Mouse (Mus musculus): Measurements from ENCODE around the gene Mapk12. TPM values are rescaled to one million over a fixed set of nuclear protein-coding genes. Genes with fewer than 3 reads are reported as not detected.

The Mapk12 gene
- 34.4 TPM for polyA plus RNA-seq (2014; fragmentation: Illumina TruSeq; extraction: RNeasy Lipid Tissue Mini Kit (QIAGEN cat#74804); ENCODE audit: low read depth, low replicate concordance)

DNA sequence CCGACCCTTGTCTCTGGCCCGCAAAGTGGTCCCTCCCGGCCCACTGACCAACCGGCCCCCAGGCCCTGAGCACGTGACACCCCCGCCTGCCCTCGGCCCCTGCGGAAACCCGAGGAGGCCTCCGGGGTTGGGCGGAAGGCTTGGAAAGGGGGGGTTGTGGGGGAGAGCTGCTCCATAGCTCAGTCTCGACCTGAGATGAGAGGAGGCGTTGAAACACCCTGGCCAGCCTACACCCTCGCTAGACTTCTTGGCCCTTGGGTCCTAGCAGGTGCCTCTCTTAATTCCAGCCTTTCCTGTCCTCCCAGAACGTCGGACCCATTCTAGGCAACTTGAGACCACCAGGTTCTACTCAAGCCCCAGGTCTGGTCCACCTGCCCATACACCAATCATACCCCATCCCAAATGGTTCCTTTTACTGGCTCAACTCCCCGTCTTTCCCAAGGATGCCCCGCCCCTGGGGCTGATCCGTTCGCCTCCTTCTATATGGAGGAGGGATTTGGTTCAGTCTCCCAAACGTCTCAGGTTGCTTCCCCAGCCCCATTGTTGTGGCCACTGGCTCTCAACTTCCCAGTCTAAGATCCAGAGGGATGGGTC, at the start of gene Mapk12:
Mapk12 (minus strand) TSS at position 45 of the 594 bp plus-strand sequence.

GRCm38 (mm10) chr15:89180571-89181229, 40.2 kb upstream of the Mapk12 start, which contains the start of gene Plxnb2:
Gene Plxnb2 (minus strand): TSS chr15:89180788.

DNA sequence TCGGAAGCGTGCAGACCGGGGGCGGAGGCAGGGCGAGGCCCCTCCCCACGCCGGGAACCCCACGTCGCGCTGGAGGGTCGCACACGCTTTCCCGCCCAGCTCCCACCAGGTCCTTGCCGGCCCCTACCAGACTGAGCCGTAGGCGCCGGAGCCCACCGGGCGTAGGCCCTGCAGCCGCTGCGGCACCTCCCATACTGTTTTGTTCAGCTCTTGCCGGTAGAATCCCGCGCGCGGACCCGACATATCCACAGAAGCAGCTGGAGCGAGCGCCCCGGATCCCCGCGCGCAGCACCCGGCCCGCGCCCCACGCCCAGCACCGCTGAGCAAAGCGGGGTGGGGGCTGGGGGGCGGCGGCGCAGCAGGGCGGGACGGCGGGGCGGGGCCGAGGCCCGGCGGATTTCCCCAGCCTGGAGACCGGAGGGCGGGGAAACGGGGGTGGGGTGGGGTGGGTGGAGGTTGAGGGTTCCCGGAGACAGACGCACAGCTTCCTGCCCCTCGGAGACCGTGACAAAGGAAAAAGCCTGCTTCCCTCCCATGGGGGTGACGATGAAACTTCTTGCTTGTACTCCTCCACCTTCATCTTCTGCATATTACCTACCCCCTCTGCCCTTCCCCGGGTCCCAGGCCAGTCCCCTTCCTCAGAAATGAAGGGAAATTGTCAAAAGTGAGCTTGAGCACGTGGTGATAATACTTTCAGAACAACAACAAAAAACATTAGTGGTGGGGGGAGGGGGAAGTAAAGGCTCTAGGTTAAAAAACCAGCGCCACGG, 9.0 kb upstream of the Mapk12 start, which contains the start of gene Mapk11:
Mapk11 (minus strand) TSS at position 358 of the 770 bp plus-strand sequence.

DNA sequence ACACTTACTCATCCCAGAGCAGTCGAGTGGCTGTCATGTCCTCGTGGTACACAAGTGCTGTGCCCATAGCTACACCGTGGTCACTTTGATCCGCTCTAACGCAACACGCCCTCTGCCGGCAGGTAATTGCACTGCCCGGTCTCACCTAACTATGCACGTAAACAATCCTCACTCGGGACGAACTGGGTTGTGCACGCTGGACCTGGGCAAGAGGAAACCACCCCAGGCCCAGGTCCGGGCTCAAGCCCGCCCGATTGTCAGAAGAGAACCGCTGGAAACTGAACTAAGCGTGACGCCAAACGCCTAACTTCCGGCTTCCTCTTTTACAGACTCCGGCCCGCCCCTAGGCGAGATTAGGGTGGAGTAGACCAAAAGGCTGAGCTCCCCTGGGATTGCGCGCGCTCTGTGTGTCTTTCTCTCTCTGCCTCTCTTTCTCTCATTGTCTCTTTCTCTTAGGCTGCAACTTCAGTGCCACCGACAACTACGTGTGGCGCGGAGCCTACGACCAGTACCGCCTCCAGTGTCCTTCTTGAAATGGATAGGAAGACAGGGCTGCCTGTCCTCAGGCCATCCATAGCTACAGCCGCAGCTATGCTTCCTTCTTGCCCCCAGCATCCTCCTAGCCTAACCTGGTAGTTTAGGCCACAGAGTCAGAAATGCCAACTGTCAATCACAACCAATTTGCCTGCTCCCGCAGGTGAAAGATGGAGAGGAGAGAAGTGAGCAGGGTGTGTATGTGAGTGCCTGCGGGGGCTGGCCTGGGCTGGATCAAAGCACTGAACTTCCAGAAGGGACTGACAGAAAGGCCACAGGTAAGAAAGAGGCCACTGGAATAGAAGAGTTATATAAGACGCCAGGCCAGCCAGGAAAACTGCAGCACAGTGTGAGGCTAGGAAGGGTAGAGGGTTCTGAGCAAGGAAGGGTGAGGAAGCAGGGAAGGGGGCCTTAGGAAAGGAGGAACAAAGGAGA, 11.8 kb downstream of the Mapk12 start, which contains the start of gene Hdac10:
Hdac10 (minus strand) TSS at position 319 of the 969 bp plus-strand sequence.

DNA sequence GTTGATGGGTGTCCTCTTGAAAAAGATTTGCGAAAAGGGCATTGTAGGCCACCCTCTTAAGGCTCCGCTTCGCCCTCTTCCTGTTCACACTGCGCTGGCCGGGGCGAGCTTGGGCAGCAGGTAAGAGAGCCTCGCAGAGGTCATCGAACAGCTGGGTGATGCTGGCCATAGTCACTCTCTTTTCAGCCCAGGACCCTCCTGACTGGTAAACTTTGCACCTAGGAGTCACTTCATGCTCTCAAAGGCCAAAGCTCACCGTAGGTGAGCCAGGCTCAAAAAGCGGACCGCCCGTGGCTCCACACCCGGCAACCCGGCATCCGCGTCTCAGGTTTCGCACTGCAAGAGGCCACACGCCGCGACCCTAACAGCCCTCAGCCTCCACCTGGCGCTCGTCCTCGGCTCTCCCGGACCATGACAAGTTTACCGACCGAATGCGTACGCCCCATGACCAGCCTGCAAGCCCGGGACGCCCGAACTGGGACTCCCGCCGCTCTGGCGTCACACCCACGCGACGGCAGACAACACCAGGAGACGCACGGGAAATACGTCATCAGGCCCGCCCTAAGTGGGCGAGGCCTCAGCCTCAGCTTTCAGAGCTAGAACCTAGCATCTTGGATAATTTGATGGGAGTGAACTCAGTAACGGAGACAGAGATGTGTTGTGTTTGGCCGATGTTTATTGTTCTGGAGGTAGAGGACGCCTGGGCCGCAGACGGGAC, 17.7 kb downstream of the Mapk12 start, which contains the start of gene Tubgcp6:
Tubgcp6 (minus strand) TSS at position 464 of the 718 bp plus-strand sequence.

DNA sequence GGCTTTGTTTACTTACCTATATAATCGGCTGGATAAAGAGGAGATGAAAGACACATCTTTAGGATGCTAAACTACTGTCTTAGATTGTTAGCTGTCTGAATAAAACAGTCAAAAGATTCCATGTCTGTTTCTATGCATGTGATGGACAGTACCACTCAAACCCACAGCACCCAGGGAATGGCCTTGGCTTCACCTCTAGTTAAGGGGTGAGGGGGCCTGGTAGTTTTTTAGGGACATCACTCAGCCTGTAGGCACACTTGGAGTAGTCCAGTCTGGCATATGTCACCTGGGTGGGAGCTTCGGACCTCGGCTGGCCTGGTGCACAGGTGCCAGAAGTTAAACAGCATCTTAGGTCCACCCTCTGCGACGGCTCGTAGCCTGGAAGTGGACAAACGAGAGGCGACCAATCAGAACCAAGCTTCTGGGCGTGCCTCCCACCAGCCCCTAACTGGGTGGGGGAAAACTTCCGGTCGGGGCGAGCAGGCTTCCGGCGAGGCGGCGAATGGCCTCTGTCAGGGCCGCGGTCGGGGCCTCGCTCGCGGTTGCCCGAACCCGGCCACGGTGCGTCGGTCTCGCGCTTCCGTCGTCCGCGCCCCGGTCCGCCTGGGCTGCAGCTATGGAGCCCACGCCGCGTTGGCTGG, 51.8 kb downstream of the Mapk12 start, which contains the start of gene Selenoo:
Selenoo (plus strand) TSS at position 478 of the 641 bp plus-strand sequence.

Other genes starting within 250 kb of the Mapk12 start
- gene Ttll8, start 186.3 kb downstream of the Mapk12 start, polyA plus RNA-seq (2014; fragmentation: Illumina TruSeq; extraction: RNeasy Lipid Tissue Mini Kit (QIAGEN cat#74804); ENCODE audit: low read depth, low replicate concordance): not detected
- gene Mlc1, start 161.7 kb downstream of the Mapk12 start, polyA plus RNA-seq (2014; fragmentation: Illumina TruSeq; extraction: RNeasy Lipid Tissue Mini Kit (QIAGEN cat#74804); ENCODE audit: low read depth, low replicate concordance): not detected
- gene Mov10l1, start 157.8 kb downstream of the Mapk12 start, polyA plus RNA-seq (2014; fragmentation: Illumina TruSeq; extraction: RNeasy Lipid Tissue Mini Kit (QIAGEN cat#74804); ENCODE audit: low read depth, low replicate concordance): 68.0 TPM
- gene Panx2, start 81.0 kb downstream of the Mapk12 start, polyA plus RNA-seq (2014; fragmentation: Illumina TruSeq; extraction: RNeasy Lipid Tissue Mini Kit (QIAGEN cat#74804); ENCODE audit: low read depth, low replicate concordance): 1.3 TPM
- 42.8 TPM for gene Trabd, start 65.6 kb downstream of the Mapk12 start, polyA plus RNA-seq (2014; fragmentation: Illumina TruSeq; extraction: RNeasy Lipid Tissue Mini Kit (QIAGEN cat#74804); ENCODE audit: low read depth, low replicate concordance)
- gene Selenoo, start 51.6 kb downstream of the Mapk12 start, polyA plus RNA-seq (2014; fragmentation: Illumina TruSeq; extraction: RNeasy Lipid Tissue Mini Kit (QIAGEN cat#74804); ENCODE audit: low read depth, low replicate concordance): 18.2 TPM
- gene Tubgcp6, start 17.6 kb downstream of the Mapk12 start, polyA plus RNA-seq (2014; fragmentation: Illumina TruSeq; extraction: RNeasy Lipid Tissue Mini Kit (QIAGEN cat#74804); ENCODE audit: low read depth, low replicate concordance): 9.0 TPM
- 12.0 TPM for gene Hdac10, start 12.0 kb downstream of the Mapk12 start, polyA plus RNA-seq (2014; fragmentation: Illumina TruSeq; extraction: RNeasy Lipid Tissue Mini Kit (QIAGEN cat#74804); ENCODE audit: low read depth, low replicate concordance)
- gene Mapk11, start 8.9 kb upstream of the Mapk12 start, polyA plus RNA-seq (2014; fragmentation: Illumina TruSeq; extraction: RNeasy Lipid Tissue Mini Kit (QIAGEN cat#74804); ENCODE audit: low read depth, low replicate concordance): 3.5 TPM
- 81.6 TPM for gene Plxnb2, start 40.1 kb upstream of the Mapk12 start, polyA plus RNA-seq (2014; fragmentation: Illumina TruSeq; extraction: RNeasy Lipid Tissue Mini Kit (QIAGEN cat#74804); ENCODE audit: low read depth, low replicate concordance)
- 16.5 TPM for gene Dennd6b, start 55.8 kb upstream of the Mapk12 start, polyA plus RNA-seq (2014; fragmentation: Illumina TruSeq; extraction: RNeasy Lipid Tissue Mini Kit (QIAGEN cat#74804); ENCODE audit: low read depth, low replicate concordance)
- gene Ppp6r2, start 70.8 kb upstream of the Mapk12 start, polyA plus RNA-seq (2014; fragmentation: Illumina TruSeq; extraction: RNeasy Lipid Tissue Mini Kit (QIAGEN cat#74804); ENCODE audit: low read depth, low replicate concordance): 49.4 TPM
- 45.0 TPM for gene Sbf1, start 174.6 kb upstream of the Mapk12 start, polyA plus RNA-seq (2014; fragmentation: Illumina TruSeq; extraction: RNeasy Lipid Tissue Mini Kit (QIAGEN cat#74804); ENCODE audit: low read depth, low replicate concordance)
- not detected for gene Adm2, start 182.0 kb upstream of the Mapk12 start, polyA plus RNA-seq (2014; fragmentation: Illumina TruSeq; extraction: RNeasy Lipid Tissue Mini Kit (QIAGEN cat#74804); ENCODE audit: low read depth, low replicate concordance)
- gene Miox, start 193.7 kb upstream of the Mapk12 start, polyA plus RNA-seq (2014; fragmentation: Illumina TruSeq; extraction: RNeasy Lipid Tissue Mini Kit (QIAGEN cat#74804); ENCODE audit: low read depth, low replicate concordance): not detected
- gene Lmf2, start 215.0 kb upstream of the Mapk12 start, polyA plus RNA-seq (2014; fragmentation: Illumina TruSeq; extraction: RNeasy Lipid Tissue Mini Kit (QIAGEN cat#74804); ENCODE audit: low read depth, low replicate concordance): 25.2 TPM
- gene Ncaph2, start 215.0 kb upstream of the Mapk12 start, polyA plus RNA-seq (2014; fragmentation: Illumina TruSeq; extraction: RNeasy Lipid Tissue Mini Kit (QIAGEN cat#74804); ENCODE audit: low read depth, low replicate concordance): 46.5 TPM
- gene Sco2, start 233.1 kb upstream of the Mapk12 start, polyA plus RNA-seq (2014; fragmentation: Illumina TruSeq; extraction: RNeasy Lipid Tissue Mini Kit (QIAGEN cat#74804); ENCODE audit: low read depth, low replicate concordance): 23.0 TPM
- gene Tymp, start 236.3 kb upstream of the Mapk12 start, polyA plus RNA-seq (2014; fragmentation: Illumina TruSeq; extraction: RNeasy Lipid Tissue Mini Kit (QIAGEN cat#74804); ENCODE audit: low read depth, low replicate concordance): 0.86 TPM
- 2.5 TPM for gene Odf3b, start 238.6 kb upstream of the Mapk12 start, polyA plus RNA-seq (2014; fragmentation: Illumina TruSeq; extraction: RNeasy Lipid Tissue Mini Kit (QIAGEN cat#74804); ENCODE audit: low read depth, low replicate concordance)
- gene Klhdc7b, start 244.2 kb upstream of the Mapk12 start, polyA plus RNA-seq (2014; fragmentation: Illumina TruSeq; extraction: RNeasy Lipid Tissue Mini Kit (QIAGEN cat#74804); ENCODE audit: low read depth, low replicate concordance): not detected

Data from heart, adult 10 weeks (tissue).